Mouse (Mus musculus): ENCODE measurements around the gene Nrde2. TPM values are rescaled to one million over a fixed set of nuclear protein-coding genes. Genes with fewer than 3 reads are reported as not detected.
"Not testable (repeated sequence)": the region's sequence is repeated elsewhere in the genome, so short reads cannot be mapped to it uniquely, and the experiment has no call there.

Gene Nrde2
- 10 to 100 TPM in 1 of 2 experiments, 1 to 10 TPM in 1; 8.9 to 14.8 TPM for total RNA-seq (2021)
- long read RNA-seq, experiment 1, partial matches to known transcripts: 1 of 5 reads
- long read RNA-seq, experiment 1, other reads (novel, unspliced or antisense): 3 of 5 reads
- long read RNA-seq, experiment 2, transcript Nrde2-201 (14 exons, 3,718 nt): major isoform, 15 of 35 reads
- long read RNA-seq, experiment 2, partial matches to known transcripts: 12 of 35 reads
- long read RNA-seq, experiment 2, other reads (novel, unspliced or antisense): 8 of 35 reads

DNA sequence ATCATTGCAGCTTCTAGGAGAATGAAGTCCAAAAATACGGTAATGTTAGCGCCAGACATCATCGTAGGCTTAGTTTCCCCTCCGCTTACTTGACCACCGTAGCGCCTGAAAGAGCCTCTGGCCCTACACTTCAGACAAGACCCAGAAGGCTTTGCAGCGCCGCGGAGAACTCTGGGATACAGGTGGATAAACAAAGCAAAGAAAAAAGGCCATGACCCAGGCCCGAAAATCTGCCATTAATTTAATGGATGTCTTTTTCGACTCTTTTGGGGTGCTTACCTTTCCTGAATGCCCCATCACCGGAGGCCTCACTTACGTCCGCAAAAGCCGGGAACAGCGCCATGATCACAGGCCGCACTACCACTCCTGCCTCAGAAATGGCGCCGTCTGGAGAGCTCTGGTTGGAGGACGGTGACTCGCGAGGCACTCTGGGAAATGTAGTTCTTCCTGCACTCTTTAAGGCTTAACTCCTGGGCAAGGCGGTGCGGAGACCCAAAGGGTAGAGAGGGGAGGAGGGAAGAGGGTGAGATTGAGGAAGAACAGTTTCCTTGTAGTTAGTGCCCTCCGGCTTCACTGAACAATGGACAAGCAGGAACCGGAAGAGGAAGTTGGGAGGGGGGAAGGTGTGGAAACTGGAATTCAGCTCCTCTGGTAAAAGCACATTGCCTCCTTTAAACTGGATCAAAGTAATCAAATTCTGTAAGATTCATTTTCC lies at the start of gene Nrde2:
Nrde2 (minus strand) TSS at position 393 of the 715 bp plus-strand sequence.
- peak; percentile 74 to 81 for DNase-seq (ENCODE audit: low spot score in 2 of 2)

DNA sequence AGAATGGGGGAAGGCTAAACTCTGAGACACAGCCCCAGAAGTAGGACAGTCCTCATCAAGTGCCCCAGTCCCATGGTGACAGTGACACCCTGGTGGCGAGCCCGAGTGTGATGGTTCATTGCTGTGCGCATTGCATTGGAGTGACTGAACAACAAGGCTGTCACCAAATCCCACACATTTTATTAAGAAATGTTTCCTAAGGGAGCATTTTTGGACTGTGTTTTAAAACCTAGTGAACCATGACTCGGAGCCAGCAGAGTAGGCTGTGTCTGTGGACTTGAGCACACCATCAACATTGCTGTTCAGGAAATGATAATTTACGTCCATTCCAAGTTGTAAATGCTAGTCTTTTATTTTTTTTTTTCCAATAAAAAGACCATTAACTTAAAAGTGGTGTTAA lies 47.5 kb upstream of the Nrde2 start:
- no peak for DNase-seq (ENCODE audit: low spot score in 2 of 2)

DNA sequence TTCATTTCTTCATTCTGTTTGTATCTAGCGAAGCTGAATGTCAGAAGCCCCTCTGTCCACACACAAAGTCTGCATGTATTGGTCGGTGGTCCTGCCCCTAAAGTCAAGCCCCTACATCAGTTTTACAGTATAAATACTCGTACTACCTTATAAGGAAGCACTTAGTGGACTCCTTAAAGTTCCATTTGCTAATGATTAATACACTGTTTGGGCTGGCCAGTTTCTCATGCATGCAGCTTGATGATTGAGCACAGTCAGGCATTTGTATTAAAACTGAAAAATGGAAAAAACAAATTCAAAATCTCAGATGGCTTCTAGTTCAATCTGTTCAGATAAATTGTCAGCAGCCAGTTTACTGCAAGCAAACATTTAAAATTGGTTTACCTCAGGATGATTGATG lies 47.1 kb upstream of the Nrde2 start:
- DNase-seq (ENCODE audit: low spot score in 2 of 2): no peak

DNA sequence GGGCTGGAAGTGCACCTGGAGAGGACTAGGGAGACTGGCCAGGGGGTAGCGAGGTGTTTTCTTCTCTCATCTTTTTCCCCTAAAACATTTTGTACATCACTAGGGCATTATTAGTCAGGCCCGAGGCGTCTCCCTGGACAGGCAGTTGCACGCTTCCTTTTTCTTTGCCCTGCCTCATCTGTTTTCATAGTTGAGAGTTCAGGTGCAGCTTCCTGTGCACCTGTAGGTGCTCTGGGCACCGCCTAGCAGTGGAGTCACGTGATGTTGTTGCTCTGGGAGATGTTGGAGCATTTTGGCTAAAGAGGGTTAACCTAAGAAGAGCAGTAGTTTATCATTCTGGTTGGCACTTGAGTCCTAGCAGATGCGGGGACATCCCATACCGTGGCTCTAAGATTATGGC lies 45.7 kb upstream of the Nrde2 start:
- DNase-seq (ENCODE audit: low spot score in 2 of 2): no peak

DNA sequence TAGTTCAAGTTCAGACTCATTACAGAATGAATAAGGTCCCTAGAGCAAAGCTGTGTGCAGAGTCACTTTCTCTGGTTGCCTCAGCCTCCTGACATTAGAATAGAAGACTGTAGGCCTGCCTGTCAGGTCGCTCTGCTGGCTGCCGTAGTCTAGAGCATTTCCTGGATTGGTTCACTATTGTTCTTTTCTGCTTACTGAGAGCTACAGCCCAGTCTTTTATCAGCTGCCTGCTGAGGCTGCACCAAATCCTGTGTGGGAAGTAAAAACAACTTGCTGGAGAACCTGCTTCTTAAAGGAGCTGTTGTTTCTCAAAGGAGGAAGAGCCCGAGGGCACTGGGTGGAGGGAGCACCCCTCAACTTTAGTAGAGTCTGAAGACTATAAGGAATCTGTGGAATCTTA lies 44.3 kb upstream of the Nrde2 start:
- no peak for DNase-seq (ENCODE audit: low spot score in 2 of 2)

DNA sequence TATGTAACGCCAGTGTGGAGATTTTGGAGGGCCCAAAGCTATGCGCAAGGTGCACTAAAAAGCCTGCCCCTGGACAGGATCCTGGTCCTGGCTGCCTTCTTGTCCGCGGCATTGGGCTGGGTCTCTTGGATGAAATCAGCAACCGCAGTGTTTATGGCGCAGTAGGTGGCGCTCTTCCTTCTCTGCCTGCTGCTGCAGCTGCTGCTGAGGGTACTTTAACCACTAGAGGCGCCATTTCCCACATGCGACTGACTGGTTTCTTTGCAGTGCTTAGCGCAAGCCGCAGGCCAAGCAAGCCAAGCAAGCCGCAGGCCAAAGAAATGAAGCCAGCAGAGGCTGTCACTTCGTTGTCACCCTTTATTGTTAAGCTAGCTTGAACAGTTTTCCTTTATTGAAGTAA lies 42.4 kb upstream of the Nrde2 start:
- peak; percentile 85 to 87 for DNase-seq (ENCODE audit: low spot score in 2 of 2)

DNA sequence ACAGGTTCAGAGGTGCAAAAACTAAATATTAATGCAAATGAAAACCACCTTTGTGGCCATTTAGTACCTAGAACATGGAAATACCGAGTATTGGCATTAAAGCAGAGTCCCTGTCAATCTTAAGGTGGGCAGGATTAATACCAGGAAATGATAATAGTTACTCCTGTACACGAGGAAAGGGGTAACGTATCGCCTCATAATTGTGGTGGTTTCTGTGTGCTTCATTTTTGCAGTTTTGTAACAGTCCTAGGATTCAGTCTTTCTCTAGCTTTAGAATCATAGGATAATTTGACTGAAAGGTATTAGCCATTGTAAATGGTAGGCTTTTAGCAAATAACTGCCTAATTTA lies 41.9 kb upstream of the Nrde2 start:
- no peak for DNase-seq (ENCODE audit: low spot score in 2 of 2)

DNA sequence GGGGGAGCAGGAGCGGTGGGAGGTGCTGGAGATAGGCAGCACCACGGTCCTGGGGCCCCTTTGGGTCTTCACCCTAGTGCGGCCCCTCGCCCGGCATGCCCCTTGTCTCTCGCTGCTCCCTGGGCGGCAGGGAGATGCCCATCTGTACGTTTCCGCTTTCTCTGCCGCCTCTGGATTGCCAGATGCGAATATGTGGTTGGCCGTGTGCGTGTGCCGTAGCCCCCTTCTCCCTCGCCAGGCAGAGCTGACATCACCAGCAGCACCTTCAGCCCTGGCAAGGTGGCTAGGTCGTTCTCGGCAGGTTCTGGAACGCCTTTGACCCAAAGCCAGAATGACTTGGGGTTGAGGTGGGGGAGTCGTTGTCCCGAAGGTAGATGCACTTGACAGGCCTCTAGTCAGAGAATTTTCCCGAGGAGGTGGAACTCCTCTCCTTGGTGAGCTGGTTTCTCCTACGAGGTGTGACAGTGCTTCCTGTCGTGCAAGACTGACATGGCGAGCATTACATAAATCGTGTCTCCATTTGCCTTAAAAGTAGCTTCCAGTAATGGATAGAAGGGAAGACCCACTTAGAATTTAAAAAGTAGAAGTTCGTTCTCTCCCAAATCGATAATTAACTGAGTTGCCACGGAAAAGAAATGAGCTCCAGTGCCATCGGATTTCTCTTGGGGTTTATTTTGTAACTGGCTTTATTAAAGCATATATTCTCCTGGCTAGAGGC lies 41.4 kb upstream of the Nrde2 start:
- no peak for DNase-seq (ENCODE audit: low spot score in 2 of 2)

DNA sequence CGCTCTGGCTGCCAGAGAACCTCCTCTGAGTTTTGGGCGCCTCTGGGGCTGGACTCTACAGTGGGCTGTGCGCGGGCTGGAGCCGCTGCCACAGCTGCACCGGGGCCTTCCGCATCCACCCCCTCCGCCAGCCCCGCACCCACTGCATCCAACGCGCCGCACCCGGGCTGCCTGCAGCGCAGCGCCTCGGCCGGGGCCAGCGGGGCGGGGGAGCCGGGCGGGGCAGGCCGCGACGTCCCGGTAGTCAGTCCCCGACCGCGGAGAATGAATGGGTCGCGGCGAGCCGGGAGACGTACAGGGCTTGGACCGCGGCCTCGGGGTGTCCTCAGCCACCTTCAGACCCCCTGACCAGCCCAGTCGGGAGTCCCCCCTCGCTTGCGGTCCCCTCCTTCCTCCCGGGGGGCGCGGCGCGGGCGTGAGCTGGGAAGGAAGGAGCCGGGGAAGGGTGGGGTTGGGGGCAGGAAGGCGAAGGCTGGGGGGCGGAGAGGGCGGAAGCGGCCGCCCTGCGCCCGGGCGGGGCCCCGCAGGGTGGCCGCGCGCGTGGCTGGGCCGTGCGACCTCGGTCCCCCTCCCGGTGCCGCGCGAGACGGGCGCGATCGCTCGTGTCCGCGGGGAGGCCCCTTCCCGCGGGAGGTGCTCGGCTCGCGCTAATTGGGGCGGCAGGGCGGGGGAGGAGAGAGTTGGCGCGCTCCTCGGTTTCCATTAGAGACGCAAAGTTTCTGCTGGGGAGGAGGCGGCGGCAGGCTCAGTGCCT lies 40.6 kb upstream of the Nrde2 start:
- peak; percentile 71 to 77 for DNase-seq (ENCODE audit: low spot score in 2 of 2)

DNA sequence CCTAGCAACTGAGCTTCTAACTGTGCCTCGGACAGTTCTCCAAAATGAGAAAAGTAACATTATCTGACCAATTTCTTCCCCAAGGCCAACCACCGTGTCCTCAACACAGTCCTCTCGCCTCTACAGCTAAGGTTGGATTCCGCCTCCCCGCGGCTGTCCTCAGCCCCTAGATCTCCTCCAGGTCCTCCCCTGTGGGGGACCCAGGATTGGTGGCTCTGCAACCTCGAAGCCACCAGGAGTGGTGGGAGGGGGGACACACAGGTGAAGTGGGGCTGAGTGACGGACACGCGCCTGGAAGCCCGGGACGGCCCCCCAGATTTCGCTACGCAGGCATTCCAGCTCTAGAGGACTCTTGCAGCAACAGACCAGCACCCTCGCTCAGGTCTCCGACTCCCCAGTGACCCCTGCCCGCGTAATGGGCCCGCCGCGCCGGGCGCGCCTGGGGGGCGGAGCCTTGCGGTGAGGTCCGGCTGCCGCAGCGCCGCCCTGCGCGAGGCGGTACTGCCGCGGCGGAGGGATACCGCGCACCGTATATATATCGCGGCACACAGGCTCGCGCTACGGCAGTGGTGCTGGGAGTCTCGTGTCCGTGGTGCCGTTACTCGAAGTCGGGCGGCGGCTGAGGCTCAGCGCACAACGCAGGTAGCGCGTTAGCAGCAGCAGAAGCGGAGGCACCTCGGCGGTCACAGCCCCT lies 39.7 kb upstream of the Nrde2 start, which contains the start of gene Calm1:
Calm1 (plus strand) TSS at position 469 of the 694 bp plus-strand sequence.
- DNase-seq (ENCODE audit: low spot score in 2 of 2): peak; percentile 98 to 99

DNA sequence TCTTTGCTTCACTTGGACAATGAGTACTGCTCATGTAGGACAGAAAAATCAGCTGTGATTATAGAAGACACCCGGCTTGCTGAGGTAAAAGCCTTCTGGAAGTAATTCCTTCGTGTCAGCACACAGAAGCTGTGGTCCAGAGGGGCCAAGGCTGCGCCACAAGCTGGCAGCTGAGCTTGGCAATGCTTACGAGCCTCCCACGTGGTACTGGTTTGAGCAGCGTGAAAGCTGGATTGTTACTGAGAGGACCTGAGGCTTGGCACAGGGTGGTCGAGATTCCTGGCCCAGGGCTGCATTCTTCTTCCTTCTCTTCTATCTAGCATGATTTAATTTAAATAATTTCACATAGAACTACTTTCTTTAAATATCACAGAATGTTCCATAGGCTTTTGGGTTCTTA lies 37.3 kb upstream of the Nrde2 start:
- DNase-seq (ENCODE audit: low spot score in 2 of 2): no peak

DNA sequence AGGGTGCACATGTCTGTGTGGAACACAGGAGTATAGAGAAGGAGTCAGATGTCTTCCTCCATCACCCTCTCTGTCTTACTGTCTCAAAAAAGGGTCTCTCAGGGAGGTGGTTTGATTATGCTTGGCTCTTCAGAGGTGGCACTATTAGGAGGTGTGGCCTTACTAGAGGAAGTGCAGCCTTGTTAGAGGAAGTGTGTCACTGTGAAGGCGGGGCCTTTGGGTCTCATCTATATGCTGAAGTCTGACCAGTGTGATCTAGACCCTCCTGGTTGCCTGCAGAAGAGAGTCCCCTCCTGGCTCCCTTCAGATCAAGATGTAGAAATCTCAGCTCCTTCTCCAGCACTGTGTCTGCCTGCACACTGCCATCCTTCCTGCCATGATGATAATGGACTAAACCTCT lies 34.7 kb upstream of the Nrde2 start:
- no peak for DNase-seq (ENCODE audit: low spot score in 2 of 2)

DNA sequence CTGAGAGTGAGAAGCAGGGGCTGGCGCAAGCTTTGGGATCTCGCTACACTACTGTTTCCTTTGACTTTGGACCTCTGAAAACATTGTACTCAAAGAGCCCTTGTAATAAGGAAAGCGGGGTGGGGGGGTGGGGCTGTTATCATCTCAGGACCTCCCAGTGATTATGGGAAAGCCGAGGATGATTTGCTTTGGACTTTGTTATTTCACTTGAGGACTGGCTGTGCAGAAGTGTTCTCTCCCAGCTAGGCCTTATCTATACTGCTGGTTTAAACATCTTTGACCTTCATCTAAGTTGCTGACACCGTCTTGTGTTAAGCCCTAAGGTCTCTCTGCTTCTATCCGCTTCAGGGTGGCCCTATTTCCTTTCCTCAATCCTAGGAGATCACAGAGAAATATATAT lies 31.3 kb upstream of the Nrde2 start:
- DNase-seq (ENCODE audit: low spot score in 2 of 2): no peak

DNA sequence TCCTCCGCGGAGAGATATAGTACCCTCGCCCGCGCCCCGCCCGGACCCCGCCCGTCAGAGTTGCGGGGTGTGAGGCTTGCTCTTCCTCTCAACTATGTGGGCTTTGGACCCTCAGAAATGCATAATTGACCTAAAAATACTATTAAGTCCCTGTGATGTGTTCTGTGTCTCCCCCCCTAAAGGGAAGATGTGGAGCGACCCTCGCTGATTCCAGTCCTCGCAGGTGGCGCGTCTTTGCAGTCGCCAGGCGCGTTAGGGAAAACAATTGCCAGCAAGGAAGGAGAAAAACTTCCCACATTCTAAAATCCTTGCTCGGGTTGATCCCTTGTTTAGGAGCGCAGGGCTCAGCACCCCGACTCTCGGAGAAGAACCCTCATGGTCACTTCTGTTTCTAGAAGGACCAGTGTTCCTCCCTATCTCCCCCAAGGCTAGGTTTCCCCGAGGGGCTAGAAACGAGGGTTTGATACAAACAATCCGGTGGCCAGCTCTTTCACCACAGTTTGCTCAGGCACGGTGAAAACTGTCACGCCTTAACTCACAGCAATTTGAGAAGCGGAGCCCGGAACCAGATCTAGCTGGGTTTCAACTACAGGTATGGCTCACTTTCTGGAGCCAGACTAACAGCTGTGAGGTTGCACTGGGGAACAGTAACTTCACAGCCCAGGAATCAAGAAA lies 28.4 kb upstream of the Nrde2 start:
- peak; percentile 35 to 38 for DNase-seq (ENCODE audit: low spot score in 2 of 2)

DNA sequence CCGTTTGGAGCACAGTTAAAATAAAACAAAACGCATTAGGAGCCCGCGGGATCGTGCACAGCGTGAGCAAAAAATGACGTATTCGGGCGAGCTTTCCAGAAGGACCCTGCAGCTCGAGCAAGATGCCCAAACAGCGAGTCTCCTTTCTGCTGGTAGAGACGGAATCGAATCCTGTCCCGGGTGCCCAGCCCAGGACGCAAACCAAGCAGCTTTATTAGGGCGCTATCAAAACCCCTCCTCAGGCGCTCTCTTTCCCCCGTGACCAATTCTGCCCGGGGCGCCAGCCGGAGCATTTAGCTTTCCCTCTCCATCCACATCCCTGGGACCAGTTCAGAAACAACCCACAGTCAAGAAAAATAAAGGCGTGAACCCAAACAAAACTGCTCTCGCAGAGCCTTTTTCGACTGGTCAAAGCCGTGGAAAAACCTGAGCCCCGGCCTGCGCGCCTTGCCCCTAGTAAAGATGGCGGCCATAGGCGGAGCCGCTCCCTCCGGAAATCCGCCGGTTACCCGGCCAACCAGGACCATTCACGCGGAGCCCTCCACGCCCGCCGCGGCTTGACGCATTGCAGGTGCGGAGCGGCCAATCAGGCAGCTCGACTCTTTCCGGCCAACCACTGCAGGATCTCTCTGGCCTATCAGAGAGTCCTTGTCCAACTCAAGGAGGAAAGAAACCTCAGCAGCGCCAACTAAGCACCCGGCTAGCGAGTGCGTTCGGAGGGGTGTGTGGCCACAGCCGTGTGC lies 27.7 kb upstream of the Nrde2 start:
- DNase-seq (ENCODE audit: low spot score in 2 of 2): peak; percentile 96 to 97

DNA sequence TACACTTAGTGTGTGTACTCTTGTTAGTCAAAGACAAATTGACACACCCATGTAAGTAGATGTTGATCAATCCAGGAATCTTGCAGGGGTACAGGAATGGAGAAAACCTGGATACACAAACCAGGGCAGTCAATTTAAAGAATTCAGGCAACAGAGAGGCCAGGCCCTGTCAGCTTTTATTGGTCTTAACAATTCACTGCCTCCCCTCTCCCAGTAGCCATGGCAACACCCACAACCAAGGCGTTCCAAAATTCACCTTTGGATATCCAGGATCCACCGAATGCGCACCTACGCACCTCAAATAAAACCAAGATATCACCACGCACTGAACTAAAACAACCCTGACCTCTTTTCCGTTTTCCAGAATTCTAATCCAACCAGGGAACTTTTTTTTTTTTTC lies 26.9 kb upstream of the Nrde2 start:
- no peak for DNase-seq (ENCODE audit: low spot score in 2 of 2)

DNA sequence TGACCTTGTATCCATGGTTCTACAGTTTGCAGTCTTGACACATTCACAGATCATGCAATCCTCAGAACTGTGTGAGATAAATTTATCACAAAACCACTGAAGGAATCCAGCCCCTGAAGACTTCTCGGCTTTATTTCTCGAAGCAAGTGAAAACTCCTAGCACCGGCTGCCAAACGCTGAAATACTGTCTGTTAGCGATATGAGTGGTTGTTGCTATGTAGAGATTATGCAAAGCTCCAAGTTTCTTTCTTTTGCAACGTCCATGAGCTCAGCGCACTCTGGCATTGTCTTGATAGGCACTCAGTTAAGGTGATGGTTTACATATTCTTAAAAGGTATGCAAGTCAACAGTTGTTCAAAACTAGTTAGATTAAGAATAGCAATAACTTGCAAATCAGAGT lies 26.4 kb upstream of the Nrde2 start:
- no peak for DNase-seq (ENCODE audit: low spot score in 2 of 2)

DNA sequence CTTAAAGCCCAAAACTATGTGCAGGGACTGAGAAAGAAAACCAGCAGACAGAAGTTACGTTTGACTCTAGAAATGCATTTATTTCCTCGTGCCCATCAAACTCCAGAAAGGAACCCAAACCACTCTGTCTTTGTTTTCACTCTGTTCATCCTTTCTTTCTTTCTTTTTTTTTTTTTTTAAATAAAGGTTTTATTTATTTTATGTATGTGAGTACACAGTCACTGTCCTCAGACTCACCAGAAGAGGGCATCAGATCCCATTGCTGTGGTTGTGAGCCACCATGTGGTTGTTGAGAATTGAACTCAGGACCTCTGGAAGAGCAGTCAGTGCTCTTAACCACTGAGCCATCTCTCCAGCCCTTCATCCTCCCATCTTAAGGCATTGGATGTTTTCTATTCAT lies 25.5 kb upstream of the Nrde2 start:
- DNase-seq (ENCODE audit: low spot score in 2 of 2): not testable (repeated sequence)

DNA sequence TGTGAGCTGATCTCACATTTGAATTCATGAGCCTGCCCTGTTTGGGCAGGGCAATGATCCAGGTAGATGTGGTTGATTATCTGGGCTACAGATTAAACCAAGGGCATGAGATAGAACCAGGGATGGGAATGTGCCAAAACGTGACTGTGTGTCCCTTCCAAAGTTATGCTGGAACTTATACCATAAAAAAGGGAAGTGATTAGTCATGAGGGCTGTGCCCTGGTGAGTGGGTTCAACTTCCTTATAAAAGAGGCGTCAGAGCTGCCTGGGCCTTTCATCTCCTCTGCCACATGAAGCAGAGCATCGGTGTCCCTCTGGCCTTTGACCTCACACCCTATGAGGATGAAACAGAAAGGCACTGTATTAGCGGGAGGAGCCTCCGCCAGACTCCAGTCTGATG lies 24.5 kb upstream of the Nrde2 start:
- DNase-seq (ENCODE audit: low spot score in 2 of 2): no peak

DNA sequence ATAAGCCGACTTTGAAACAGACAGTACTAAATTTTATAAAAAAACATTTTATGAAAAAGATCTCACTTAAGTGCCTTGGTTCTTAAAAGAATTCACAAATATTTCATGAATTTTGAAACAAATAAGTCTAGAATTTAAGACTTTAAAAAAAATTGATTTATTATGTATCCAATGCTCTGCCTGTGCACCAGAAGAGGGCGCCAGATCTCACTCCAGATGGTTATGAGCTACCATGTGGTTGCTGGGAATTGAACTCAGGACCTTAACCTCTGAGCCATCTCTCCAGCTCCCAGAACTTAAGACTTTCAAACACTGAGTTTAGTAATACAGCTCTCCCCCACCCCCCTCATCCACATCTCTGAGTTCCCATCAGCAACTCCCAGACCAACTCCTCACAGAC lies 23.2 kb upstream of the Nrde2 start:
- DNase-seq (ENCODE audit: low spot score in 2 of 2): no peak
